Mouse (Mus musculus) heart, postnatal 10 days (tissue): Measurements from ENCODE around the gene Dpep3. TPM values are rescaled to one million over a fixed set of nuclear protein-coding genes. Genes with fewer than 3 reads are reported as not detected.
"Not testable (repeated sequence)": the region's sequence is repeated elsewhere in the genome, so short reads cannot be mapped to it uniquely, and the experiment has no call there.

ENCODE experiments used
- DNase-seq, 2 experiments: peaks; one replicate each; pipeline ENCODE4 v3.0.0; 2021
- intact Hi-C: fragments of 180-260 bp; cut with DNase I; formaldehyde crosslinking; loops from one replicate; pipeline ENCODE4 v1.15.1; 2025
- total RNA-seq, 2 experiments: library from RNA; stranded (reverse); gene quantifications; 2 replicates each; pipeline ENCODE4 v1.2.3; 2021

Gene Dpep3
- total RNA-seq, 2 experiments from 2014 or later, result not detected

DNA sequence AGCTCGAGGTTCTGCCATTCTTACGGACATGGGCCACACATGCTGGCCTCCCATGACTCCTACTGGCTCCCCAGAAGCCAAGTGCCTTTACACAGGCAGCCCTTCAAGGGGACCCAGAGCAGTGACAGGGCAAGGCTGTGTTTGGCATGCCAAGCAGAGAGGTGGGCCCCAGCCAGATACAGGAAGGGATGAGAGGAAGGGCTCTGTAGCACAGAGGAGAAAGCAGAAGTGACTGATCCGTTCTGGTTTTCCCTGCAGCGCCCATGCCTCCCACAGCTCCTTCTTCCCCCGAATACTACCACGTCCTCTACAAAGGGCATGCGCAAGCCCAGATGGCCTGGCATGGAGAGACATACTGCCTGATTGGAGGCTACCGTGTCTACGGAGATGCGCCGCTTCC lies 4.2 kb upstream of the Dpep3 start:
- intact Hi-C loops, DNase-seq: not testable (repeated sequence)

- DNase-seq, result no peak
- intact Hi-C loops, result no loop called here
These were observed 1.9 kb upstream of the Dpep3 start for GRCm38 (mm10) chr8:105981146-105981545.

DNA sequence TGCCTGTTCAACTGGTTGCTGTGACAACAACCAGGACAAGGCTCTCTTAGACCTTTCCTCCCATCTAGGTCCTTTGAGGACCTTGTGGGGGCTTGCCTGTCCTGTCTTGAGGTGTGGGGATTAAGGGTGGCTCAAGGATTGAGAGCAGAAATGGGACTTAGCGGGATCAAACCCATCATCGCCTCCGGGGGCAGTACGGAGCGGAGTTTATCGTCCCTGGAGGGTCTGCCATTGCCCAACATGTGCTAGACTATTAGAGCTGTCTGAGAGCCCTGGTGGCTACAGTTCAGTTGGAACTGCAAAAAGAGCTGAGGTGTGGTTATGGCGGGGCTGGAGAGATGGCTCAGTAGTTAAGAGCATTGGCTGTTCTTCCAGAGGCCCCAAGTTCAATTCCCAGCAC lies 3.9 kb downstream of the Dpep3 start:
- DNase-seq, result no peak
- intact Hi-C loops, result no loop called here

- intact Hi-C loops, result no loop called here
- no peak for DNase-seq
These were observed 8.1 kb downstream of the Dpep3 start for GRCm38 (mm10) chr8:105971019-105971720.

- no peak for DNase-seq
- intact Hi-C loops, result no loop called here
These were observed 9.9 kb downstream of the Dpep3 start for GRCm38 (mm10) chr8:105969367-105969766.

- peak; percentile 68 to 73 for DNase-seq
- intact Hi-C loops, result no loop called here
These were observed 12.4 kb downstream of the Dpep3 start for GRCm38 (mm10) chr8:105966692-105967311.

DNA sequence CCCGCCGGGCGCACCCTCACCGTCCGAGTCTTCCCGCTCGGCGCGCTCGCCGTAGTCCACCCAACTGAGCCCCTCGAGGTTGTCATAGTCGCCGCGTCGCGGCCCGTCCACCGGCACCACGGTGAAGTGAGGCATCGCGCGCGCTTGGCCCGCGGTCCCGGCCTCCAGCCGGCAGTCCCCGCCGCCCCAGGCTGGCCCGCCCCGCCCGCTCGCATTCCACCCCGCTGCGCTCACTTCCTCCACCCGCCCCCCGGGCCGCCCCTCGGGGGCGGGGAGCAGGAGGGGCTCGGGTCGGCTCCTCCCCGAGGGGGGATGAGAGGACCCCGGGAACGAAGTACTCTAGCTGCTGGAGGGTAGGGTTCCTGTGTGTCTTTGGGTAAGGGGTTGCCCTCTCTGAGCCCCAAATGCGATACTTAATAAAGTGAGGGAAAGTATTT lies 13.3 kb downstream of the Dpep3 start, which contains the start of gene Slc12a4:
Gene Slc12a4 (minus strand): TSS at position 193 of the 437 bp plus-strand sequence.
- intact Hi-C loops, result loop anchor here (2.0 kb wide), 1 partner anchor 29 kb away; no protein-coding TSS in a partner anchor
- peak; percentile 90 for DNase-seq

- peak; percentile 71 to 78 for DNase-seq
- intact Hi-C loops, result loop anchor here (2.0 kb wide), 1 partner anchor 29 kb away; no protein-coding TSS in a partner anchor
These were observed 13.8 kb downstream of the Dpep3 start for GRCm38 (mm10) chr8:105965266-105965904.

DNA sequence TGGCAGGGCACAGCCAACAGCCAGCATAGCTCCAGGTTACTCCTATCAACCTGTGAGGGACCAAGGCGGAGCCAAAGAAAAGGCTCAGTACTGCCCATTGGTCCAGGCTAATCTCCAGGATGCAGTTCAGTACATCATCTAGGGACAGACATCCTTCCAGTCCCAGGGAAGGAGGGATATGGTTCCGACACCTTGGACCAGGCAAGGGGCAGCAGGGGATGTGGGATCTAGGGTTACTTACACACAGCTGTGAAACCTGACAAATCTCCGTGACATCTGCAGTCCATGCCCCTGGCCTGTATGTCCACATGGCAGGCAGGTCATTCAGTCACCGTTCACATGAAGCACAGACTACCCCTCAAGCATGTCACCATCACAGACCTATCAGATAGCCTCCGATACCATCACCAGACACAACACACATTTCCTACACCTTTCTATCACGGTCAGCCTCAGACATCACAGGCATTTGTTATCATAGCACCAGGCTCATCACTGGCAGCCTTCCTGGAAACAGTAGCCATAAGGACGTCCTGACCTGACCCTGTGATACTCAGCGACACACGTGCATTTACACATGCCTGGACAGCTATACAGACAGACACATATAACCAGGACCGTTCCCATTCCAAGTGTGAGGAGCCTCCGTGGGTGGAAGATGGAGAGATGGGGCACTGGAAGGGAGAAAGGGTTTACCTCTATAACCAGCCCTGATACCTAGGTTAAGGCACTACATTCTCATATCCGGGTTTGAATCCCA lies 14.5 kb downstream of the Dpep3 start:
- peak in 1 of 2 experiments; percentile 41 for DNase-seq
- intact Hi-C loops, result loop anchor here (2.0 kb wide), 1 partner anchor 28 kb away; no protein-coding TSS in a partner anchor

- DNase-seq, result no peak
- intact Hi-C loops, result no loop called here
These were observed 17.7 kb downstream of the Dpep3 start for GRCm38 (mm10) chr8:105961536-105961935.

GRCm38 (mm10) chr8:105961101-105961500 lies 18.1 kb downstream of the Dpep3 start:
- intact Hi-C loops, result no loop called here
- DNase-seq, result no peak

DNA sequence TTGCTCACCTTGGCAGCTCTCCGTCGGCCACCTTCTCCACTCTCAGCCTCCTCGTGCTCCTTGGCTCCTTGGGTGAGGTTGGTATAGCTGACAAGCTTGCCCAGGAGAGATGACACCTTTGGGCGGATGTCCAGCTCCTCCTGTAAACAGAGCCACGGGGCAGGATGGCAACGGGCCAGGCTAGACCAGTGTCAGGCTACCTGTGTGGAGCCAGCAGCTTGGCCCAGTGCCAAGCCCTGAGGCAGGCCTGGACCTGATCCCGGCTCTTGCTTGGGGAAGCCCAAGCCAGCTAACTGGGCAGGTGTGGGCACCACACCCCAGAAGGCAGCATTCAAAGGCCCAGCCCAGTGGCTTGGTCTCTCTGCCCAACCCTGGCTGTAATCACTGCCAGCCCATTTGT lies 19.9 kb downstream of the Dpep3 start:
- intact Hi-C loops, result no loop called here
- peak; percentile 65 to 74 for DNase-seq

DNA sequence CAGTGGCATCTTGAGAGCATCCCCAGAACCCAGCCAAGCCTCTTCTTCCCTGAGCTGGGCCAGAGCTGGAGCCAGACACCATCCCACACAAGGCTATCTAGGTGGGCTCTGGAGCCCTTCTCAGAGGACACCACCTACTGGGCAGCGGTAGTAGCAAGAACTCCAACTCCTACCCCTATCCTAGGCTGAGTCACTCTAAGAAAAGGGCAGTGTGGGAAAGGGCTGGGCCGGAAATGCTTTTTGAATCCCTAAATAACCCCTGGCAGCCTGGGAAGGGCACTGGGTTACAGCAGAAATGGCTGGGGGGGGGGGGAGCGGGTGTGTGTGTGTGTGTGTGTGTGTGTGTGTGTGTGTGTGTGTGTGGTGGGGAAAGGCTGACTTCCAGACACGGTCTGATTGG lies 21.4 kb downstream of the Dpep3 start:
- intact Hi-C loops, result no loop called here
- DNase-seq, result peak; percentile 79

DNA sequence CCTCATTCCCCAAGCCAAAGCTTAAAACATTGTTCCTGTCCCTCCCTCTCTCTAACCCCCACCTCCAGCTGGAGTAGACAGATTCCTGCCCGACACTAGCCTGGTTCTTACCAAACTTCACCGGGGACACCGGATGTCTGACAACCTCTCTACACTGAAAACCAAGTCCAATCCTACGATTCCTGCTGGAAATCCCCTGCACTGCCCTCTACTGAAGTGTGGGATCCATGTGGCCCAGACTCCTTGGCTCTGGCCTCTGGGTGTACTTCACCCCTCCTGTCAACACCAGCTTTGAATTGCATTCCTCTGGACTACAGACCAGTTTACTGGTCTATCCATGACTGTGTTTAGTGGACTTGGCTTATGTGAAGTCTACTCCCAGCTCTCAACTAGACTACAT lies 22.7 kb downstream of the Dpep3 start:
- intact Hi-C loops, result no loop called here
- DNase-seq, result peak; percentile 64 to 79

DNA sequence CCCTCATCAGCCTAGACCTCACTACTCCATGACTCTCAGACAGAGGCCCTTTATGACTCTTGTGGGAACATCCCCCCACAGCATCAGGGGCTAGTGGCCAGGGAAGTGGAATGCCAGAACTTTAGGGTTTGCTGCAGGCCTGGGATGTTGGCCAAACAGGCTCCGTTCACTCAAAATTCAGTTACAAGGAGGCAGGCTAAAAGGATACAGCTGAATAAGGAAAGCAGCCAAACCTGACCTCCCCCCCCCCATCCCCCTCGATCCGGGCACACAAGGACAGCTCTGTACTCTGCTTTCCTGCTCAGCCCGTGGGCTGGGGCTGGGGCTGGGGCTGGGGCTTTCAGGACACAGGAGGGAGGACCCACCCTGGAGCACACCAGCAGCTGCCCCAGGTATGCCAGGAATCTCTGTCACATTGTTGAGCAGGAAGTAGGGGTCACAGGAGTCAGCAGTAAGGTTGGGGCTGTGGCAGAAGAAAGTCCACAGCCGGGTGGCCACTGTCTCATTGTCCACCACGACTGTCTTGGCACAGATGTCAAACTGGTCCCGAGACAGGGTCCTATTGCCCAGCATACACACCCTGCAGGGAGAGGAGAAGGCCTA lies 28.1 kb downstream of the Dpep3 start:
- DNase-seq, result peak; percentile 84
- intact Hi-C loops, result no loop called here

- peak; percentile 73 to 76 for DNase-seq
- intact Hi-C loops, result no loop called here
These were observed 29.9 kb downstream of the Dpep3 start for GRCm38 (mm10) chr8:105949350-105949749.

DNA sequence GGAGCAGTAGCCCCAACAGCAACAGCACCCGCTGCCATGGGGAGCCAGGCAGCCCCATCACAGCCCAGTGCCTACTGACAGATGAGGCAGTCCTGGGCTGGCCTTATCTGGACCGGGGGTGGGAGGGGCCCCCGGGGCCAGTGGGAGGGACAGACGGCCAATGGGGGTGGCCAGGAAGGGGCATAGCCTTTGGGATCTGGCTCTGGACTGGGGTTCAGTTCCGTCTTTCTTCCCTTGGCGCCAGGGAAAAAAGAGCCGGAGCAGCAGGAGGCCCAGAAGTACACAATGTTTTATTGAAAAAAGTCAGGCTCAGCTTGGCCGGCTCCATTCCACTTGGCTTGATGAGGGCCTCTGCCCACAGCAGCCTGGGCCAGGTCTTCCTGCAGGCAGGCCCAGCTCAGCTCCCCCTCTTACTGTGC lies 35.9 kb downstream of the Dpep3 start, which contains the start of gene Lcat:
Gene Lcat (minus strand): TSS at position 62 of the 419 bp plus-strand sequence.
- DNase-seq, result no peak
- intact Hi-C loops, result no loop called here

GRCm38 (mm10) chr8:105942542-105942941 lies 36.7 kb downstream of the Dpep3 start:
- intact Hi-C loops, result no loop called here
- DNase-seq, result no peak

GRCm38 (mm10) chr8:105942026-105942425 lies 37.2 kb downstream of the Dpep3 start:
- intact Hi-C loops, result no loop called here
- DNase-seq, result no peak

DNA sequence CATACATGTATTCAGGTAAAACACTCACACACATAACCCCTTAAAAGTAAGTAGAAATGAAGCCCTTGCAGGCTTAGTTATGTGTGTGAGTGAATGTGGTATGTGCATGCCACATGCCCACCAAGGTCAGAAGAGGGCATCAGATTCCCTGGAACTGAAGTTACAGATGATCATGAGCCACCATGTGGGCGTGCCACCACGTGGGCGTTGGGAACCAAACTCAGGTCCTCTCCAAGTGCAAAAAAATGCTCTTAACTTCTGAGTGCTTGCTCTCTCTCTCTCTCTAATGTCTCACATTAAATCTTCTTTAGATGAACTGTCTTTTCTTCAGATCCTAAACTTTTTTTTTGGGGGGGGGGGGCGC lies 40.9 kb downstream of the Dpep3 start, which contains the start of gene Psmb10:
Gene Psmb10 (minus strand): TSS at position 139 of the 364 bp plus-strand sequence.
- peak; percentile 61 to 66 for DNase-seq
- intact Hi-C loops, result no loop called here
